Mouse (Mus musculus): ENCODE data around the gene Eif3i. TPM values are rescaled to one million over a fixed set of nuclear protein-coding genes. Genes with fewer than 3 reads are reported as not detected.
"Not testable (repeated sequence)": the region's sequence is repeated elsewhere in the genome, so short reads cannot be mapped to it uniquely, and the experiment has no call there.

Gene Eif3i
- polyA plus RNA-seq, 1 experiment from 2014 or later: 289 TPM

DNA sequence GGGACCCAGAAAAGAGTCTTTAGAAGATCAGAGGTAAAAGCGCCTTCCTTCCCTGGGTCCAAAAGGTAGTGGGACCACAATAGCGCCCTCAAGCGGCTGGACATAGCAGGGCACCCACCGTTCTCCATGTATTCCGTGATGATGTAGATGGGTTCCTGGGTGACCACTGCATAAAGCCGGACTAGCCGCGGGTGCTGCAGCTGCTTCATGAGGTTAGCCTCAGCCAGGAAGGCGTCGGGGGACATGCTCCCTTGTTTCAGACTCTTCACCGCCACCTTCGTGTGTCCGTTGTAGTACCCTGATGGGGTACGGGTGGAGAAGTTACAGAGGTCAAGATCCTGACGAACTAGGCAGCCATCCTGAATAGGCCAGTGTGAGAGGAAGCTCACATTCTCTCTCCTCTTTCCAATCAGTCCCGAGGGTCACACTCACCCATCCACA, 45.0 kb downstream of the Eif3i start:
- no peaks in the 10 kb centered on the region for H3K36me3 ChIP-seq
- H3K9me3 ChIP-seq: no peaks in the 10 kb centered on the region
- H3K9ac ChIP-seq: peak overlapping the region; percentile 75
- 0 out of 2 replicates have a peak, but pooled peaks have one; percentile 8 for ATAC-seq (ENCODE audit: insufficient number of reproducible peaks, insufficient read depth, low FRiP score, low TSS enrichment, low read depth)
- peaks cover 17% of the 10 kb centered on the region for H3K4me1 ChIP-seq
- H3K27me3 ChIP-seq: no peaks in the 10 kb centered on the region
- H3K27ac ChIP-seq: 0 out of 2 replicates have a peak overlapping the region, but pooled peaks have one; percentile 78
- H3K4me3 ChIP-seq: peak overlapping the region; percentile 55
- peak overlapping the region; percentile 86 for H3K4me2 ChIP-seq
- 5% methylated on average over 16 of the region's 16 CpGs for WGBS

DNA sequence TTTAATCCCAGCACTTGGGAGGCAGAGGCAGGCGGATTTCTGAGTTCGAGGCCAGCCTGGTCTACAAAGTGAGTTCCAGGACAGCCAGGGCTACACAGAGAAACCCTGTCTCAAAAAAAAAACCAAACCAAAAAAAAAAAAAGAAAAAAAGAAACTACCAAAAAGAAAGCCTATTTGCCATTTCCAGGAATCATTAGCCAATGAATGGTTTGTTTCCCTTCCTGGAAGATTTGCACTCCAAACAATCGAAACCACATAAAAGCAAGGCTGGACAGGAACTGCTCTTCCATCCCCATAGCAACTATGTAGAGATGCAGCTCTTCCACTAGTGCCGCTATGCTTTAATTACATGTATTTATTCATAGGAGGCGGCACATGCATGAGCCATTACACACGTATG, 45.9 kb downstream of the Eif3i start:
- ATAC-seq (ENCODE audit: insufficient number of reproducible peaks, insufficient read depth, low FRiP score, low TSS enrichment, low read depth); H3K4me2 ChIP-seq; H3K9ac ChIP-seq; H3K4me3 ChIP-seq; H3K9me3 ChIP-seq; H3K27me3 ChIP-seq; H3K27ac ChIP-seq; H3K36me3 ChIP-seq: not testable (repeated sequence)
- H3K4me1 ChIP-seq: peaks cover 20% of the 10 kb centered on the region
- WGBS: 91% methylated on average over 6 of the region's 6 CpGs

DNA sequence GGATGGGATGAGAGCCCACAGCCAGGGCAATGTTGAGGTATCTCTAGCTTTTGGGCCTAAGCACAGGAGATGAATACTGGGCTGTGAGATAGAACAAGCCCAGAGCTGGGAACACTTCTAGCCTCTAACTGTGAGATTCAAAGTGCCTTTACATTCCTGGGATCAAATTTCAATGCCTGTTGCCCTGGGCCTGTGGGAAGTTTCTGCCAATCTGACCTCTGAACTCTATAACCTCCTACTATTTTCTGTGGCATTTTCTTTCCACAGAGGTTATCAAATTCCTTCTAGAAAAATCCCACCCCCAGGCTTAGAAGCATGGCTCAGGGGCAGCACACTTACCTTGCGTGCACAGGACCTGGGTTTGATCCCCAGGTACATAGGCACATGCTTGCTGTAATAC, 50.2 kb downstream of the Eif3i start:
- Histone ChIP-seq H3K27me3 (no peaks in the 10 kb centered on the region), H3K36me3 (no peaks in the 10 kb centered on the region), H3K9ac (no peak overlapping the region), H3K4me3 (no peak overlapping the region), H3K4me2 (no peak overlapping the region), H3K27ac (no peak overlapping the region), H3K4me1 (peaks cover 6% of the 10 kb centered on the region; the same call in 1 of the 2 replicates), H3K9me3 (no peaks in the 10 kb centered on the region)
- ATAC-seq (ENCODE audit: insufficient number of reproducible peaks, insufficient read depth, low FRiP score, low TSS enrichment, low read depth): no peak
- 45% methylated on average over 1 of the region's 1 CpGs for whole genome bisulfite sequencing

DNA sequence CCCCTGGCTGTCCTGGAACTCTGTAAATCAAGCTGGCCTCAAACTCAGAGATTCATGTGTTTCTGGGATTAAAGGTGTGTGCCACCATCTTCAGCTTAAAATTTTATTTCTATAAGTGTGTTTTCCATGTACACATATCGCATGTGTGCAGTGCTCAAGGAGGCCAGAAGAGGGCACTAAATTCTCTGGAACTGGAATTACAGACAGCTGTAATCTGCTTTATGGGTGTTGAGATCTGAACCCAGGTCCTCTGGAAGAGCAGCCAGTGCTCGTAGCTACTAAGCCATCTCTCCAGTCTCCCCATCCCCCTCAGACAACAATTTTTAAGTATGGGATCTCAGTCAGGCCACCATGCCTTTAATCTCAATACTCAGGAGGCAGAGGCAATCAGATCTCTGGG, 51.1 kb downstream of the Eif3i start:
- H3K36me3 ChIP-seq: no peaks in the 10 kb centered on the region
- H3K9me3 ChIP-seq: no peaks in the 10 kb centered on the region
- H3K4me2 ChIP-seq: no peak overlapping the region
- no peak overlapping the region for H3K4me3 ChIP-seq
- H3K27ac ChIP-seq: no peak overlapping the region
- H3K4me1 ChIP-seq: peaks cover 3% of the 10 kb centered on the region; the same call in 1 of the 2 replicates
- H3K27me3 ChIP-seq: no peaks in the 10 kb centered on the region
- no peak for ATAC-seq (ENCODE audit: insufficient number of reproducible peaks, insufficient read depth, low FRiP score, low TSS enrichment, low read depth)
- 94% methylated on average over 2 of the region's 2 CpGs for WGBS
- H3K9ac ChIP-seq: no peak overlapping the region

DNA sequence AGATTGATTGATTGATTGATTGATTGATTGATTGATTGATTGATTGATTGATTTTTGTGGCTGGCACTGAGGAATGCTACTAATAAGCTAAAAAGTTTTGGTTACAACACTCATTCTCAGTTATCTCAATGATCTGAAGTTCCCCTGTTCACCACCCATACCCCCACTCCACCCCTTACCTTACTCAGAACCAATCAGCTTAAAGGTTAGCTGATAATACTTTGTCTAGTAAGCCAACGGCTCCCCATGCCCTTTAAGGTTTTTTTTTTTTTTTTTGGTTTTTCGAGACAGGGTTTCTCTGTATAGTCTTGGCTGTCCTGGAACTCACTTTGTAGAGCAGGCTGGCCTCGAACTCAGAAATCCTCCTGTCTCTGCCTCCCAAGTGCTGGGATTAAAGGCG, 52.8 kb downstream of the Eif3i start:
- H3K27me3 ChIP-seq; H3K4me1 ChIP-seq; H3K36me3 ChIP-seq; H3K4me2 ChIP-seq; H3K9me3 ChIP-seq; H3K27ac ChIP-seq; H3K4me3 ChIP-seq; ATAC-seq (ENCODE audit: insufficient number of reproducible peaks, insufficient read depth, low FRiP score, low TSS enrichment, low read depth); H3K9ac ChIP-seq: not testable (repeated sequence)
- 86% methylated on average over 4 of the region's 4 CpGs for WGBS

DNA sequence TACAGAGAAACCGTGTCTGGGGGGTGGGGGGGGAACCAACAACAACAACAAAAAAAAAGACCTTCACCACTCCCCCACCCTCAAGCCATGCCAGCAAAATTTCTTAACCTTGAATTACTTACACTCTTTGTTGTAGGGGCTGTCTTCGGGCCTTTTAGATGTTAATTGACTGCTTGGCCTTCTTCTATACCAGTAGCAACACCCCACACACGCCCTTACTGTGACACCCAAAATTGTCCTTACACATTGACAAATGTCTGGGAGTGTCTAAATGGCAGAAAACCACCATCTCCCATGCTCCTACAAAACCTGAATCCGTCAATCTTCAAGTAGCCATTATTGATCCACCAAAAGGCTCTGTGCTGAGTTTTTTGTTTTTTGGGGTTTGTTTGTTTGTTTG, 56.3 kb downstream of the Eif3i start:
- Histone ChIP-seq H3K4me1 (peaks cover 9% of the 10 kb centered on the region), H3K4me2 (no peak overlapping the region), H3K9ac (no peak overlapping the region), H3K9me3 (no peaks in the 10 kb centered on the region), H3K27me3 (no peaks in the 10 kb centered on the region), H3K27ac (no peak overlapping the region), H3K4me3 (no peak overlapping the region), H3K36me3 (peaks cover 11% of the 10 kb centered on the region)
- ATAC-seq (ENCODE audit: insufficient number of reproducible peaks, insufficient read depth, low FRiP score, low TSS enrichment, low read depth): no peak
- 85% methylated on average over 4 of the region's 4 CpGs for WGBS

DNA sequence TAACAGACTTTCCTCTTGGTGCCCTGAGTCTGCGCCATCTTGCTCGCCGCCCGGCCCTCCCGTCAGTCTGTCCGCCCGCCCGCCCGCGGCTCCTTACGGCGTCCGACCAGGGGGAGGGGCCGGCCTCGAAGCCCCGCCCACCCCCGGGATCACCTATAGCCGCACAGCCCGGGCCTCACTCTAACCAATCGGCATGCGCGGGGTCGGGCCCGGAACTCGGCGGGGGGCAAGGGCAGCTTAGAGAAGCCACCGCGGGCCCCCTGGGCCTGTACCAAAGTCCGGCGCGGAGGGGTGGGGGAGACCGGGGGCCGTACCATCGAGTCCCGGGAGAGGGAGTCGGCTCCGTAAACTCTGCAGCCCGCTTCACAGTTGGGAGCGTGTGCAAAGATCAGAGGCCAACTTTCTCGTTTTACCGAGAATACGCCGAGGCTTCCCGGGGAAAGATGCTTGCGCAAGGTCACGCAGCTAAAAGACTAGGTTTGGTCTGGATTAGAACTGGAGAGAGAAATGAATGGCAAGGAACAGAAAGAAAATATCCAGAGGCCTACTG, 57.8 kb downstream of the Eif3i start, which contains the start of gene Hdac1:
Gene Hdac1, minus strand, starts transcription at position 122 of the 550 bp plus-strand sequence.
- under 1% methylated on average over 46 of the region's 46 CpGs for WGBS
- peak; percentile 99 for ATAC-seq (ENCODE audit: insufficient number of reproducible peaks, insufficient read depth, low FRiP score, low TSS enrichment, low read depth)
- Histone ChIP-seq H3K36me3 (peaks cover 17% of the 10 kb centered on the region), H3K9me3 (no peaks in the 10 kb centered on the region), H3K27ac (peak within 1 kb of the TSS; percentile 85), H3K4me3 (peak within 1 kb of the TSS; percentile 78), H3K27me3 (no peaks in the 10 kb centered on the region), H3K9ac (peak within 1 kb of the TSS; percentile 91), H3K4me2 (peak within 1 kb of the TSS; percentile 72), H3K4me1 (peaks cover 9% of the 10 kb centered on the region)

Small RNA genes within 50 kb of the gene (microRNA-seq; reads per million reads assigned to microRNA genes)
- gene Mir8119: not detected

Other genes with a start within 250 kb of the Eif3i start
- 13.6 and 14.2 TPM in 2 replicates for gene Zbtb8a, start 222.5 kb downstream of the Eif3i start, polyA plus RNA-seq (2015; fragmentation: Nextera tagmentation; extraction: Ambion mirVana)
- gene Zbtb8b, start 159.8 kb downstream of the Eif3i start, polyA plus RNA-seq (2015; fragmentation: Nextera tagmentation; extraction: Ambion mirVana): 2.5 and 2.8 TPM in 2 replicates
- 27.6 and 29.9 TPM in 2 replicates for gene Bsdc1, start 139.1 kb downstream of the Eif3i start, polyA plus RNA-seq (2015; fragmentation: Nextera tagmentation; extraction: Ambion mirVana)
- gene Tssk3, start 109.6 kb downstream of the Eif3i start, polyA plus RNA-seq (2015; fragmentation: Nextera tagmentation; extraction: Ambion mirVana): not detected in 2 replicates
- gene Fam229a, start 109.5 kb downstream of the Eif3i start, polyA plus RNA-seq (2015; fragmentation: Nextera tagmentation; extraction: Ambion mirVana): not detected in 2 replicates
- gene Marcksl1, start 87.1 kb downstream of the Eif3i start, polyA plus RNA-seq (2015; fragmentation: Nextera tagmentation; extraction: Ambion mirVana): 839 and 1,023 TPM in 2 replicates
- gene Hdac1, start 57.9 kb downstream of the Eif3i start, polyA plus RNA-seq (2015; fragmentation: Nextera tagmentation; extraction: Ambion mirVana): 237 and 240 TPM in 2 replicates
- 7.4 and 9.5 TPM in 2 replicates for gene Lck, start 27.0 kb downstream of the Eif3i start, polyA plus RNA-seq (2015; fragmentation: Nextera tagmentation; extraction: Ambion mirVana)
- 3.4 and 5.8 TPM in 2 replicates for gene Fam167b, start 22.1 kb downstream of the Eif3i start, polyA plus RNA-seq (2015; fragmentation: Nextera tagmentation; extraction: Ambion mirVana)
- gene Tmem234, start within 50 bp of the Eif3i start, polyA plus RNA-seq (2015; fragmentation: Nextera tagmentation; extraction: Ambion mirVana): 195 and 215 TPM in 2 replicates
- 2.2 and 3.1 TPM in 2 replicates for gene Dcdc2b, start 13.6 kb upstream of the Eif3i start, polyA plus RNA-seq (2015; fragmentation: Nextera tagmentation; extraction: Ambion mirVana)
- gene Iqcc, start 18.5 kb upstream of the Eif3i start, polyA plus RNA-seq (2015; fragmentation: Nextera tagmentation; extraction: Ambion mirVana): 33.7 and 36.5 TPM in 2 replicates
- 69.7 and 73.3 TPM in 2 replicates for gene Ccdc28b, start 23.3 kb upstream of the Eif3i start, polyA plus RNA-seq (2015; fragmentation: Nextera tagmentation; extraction: Ambion mirVana)
- 90.7 and 92.9 TPM in 2 replicates for gene Txlna, start 40.4 kb upstream of the Eif3i start, polyA plus RNA-seq (2015; fragmentation: Nextera tagmentation; extraction: Ambion mirVana)
- gene Kpna6, start 72.1 kb upstream of the Eif3i start, polyA plus RNA-seq (2015; fragmentation: Nextera tagmentation; extraction: Ambion mirVana): 16.1 and 19.1 TPM in 2 replicates
- 14.8 and 18.5 TPM in 2 replicates for gene Tmem39b, start 96.2 kb upstream of the Eif3i start, polyA plus RNA-seq (2015; fragmentation: Nextera tagmentation; extraction: Ambion mirVana)
- gene Khdrbs1, start 141.7 kb upstream of the Eif3i start, polyA plus RNA-seq (2015; fragmentation: Nextera tagmentation; extraction: Ambion mirVana): 143 and 152 TPM in 2 replicates
- 318 and 325 TPM in 2 replicates for gene Ptp4a2, start 210.6 kb upstream of the Eif3i start, polyA plus RNA-seq (2015; fragmentation: Nextera tagmentation; extraction: Ambion mirVana)

All from embryonic facial prominence, embryonic 13.5 days (tissue).